Mouse (Mus musculus) granulocyte monocyte progenitor cell, adult 5-6 weeks (primary cell): ENCODE data around the gene Ptpn23. TPM values are rescaled to one million over a fixed set of nuclear protein-coding genes. Genes with fewer than 3 reads are reported as not detected.
"Not testable (repeated sequence)": the region's sequence is repeated elsewhere in the genome, so short reads cannot be mapped to it uniquely, and the experiment has no call there.

Experiments
- ATAC-seq: replicated peaks from 2 replicates; pipeline ENCODE4 v1.8.0; 2016; ENCODE audit warnings: mild to moderate bottlenecking, moderate TSS enrichment, inconsistent platforms; ENCODE audit not compliant: poor library complexity, severe bottlenecking
- total RNA-seq, 2 experiments: library from RNA; stranded (forward) in 1 of 2; stranded (reverse) in 1 of 2; fragments of 200-712, 200-1000 nt in 1 of 2; fragments of >200 nt in 1 of 2; fragmentation: Nextera tagmentation in 1 of 2; gene quantifications; 2 replicates each; pipeline ENCODE4 v1.2.3; 2014 to 2017

Ptpn23 gene
- total RNA-seq (2014; fragmentation: Nextera tagmentation) (12.7 and 17.7 TPM in 2 replicates), total RNA-seq (2017) (3.0 and 3.2 TPM in 2 replicates)

GRCm38 (mm10) chr9:110408099-110408773 lies at the start of gene Ptpn23:
Gene Ptpn23 (minus strand): TSS chr9:110408213.
- ATAC-seq, result peak; percentile 90

- peak; percentile 78 for ATAC-seq
These were observed 44.5 kb upstream of the Ptpn23 start for GRCm38 (mm10) chr9:110452523-110452922.

- peak; percentile 95 for ATAC-seq
These were observed 41.0 kb upstream of the Ptpn23 start for GRCm38 (mm10) chr9:110448857-110449617.

GRCm38 (mm10) chr9:110448356-110448755 lies 40.3 kb upstream of the Ptpn23 start:
- ATAC-seq, result no peak

- peak; percentile 94 for ATAC-seq
These were observed 32.5 kb upstream of the Ptpn23 start for GRCm38 (mm10) chr9:110440559-110440958.

GRCm38 (mm10) chr9:110440049-110440448 lies 32.0 kb upstream of the Ptpn23 start:
- peak; percentile 55 for ATAC-seq

- no peak for ATAC-seq
These were observed 28.0 kb upstream of the Ptpn23 start for GRCm38 (mm10) chr9:110436041-110436440.

- ATAC-seq, result no peak
These were observed 25.0 kb upstream of the Ptpn23 start for GRCm38 (mm10) chr9:110433045-110433444.

GRCm38 (mm10) chr9:110431241-110431640 lies 23.2 kb upstream of the Ptpn23 start:
- no peak for ATAC-seq

- ATAC-seq, result peak; percentile 66
These were observed 11.6 kb upstream of the Ptpn23 start, which contains the start of gene Ngp for GRCm38 (mm10) chr9:110419511-110420112. Gene Ngp (plus strand): TSS chr9:110419747.

GRCm38 (mm10) chr9:110413785-110414184 lies 5.8 kb upstream of the Ptpn23 start:
- ATAC-seq, result no peak

GRCm38 (mm10) chr9:110412926-110413325 lies 4.9 kb upstream of the Ptpn23 start:
- no peak for ATAC-seq

GRCm38 (mm10) chr9:110410908-110411887 lies 3.2 kb upstream of the Ptpn23 start:
- peak; percentile 61 for ATAC-seq

- ATAC-seq, result peak; percentile 11
These were observed 508 bp downstream of the Ptpn23 start for GRCm38 (mm10) chr9:110407311-110408098.

- not testable (repeated sequence) for ATAC-seq
These were observed 4.8 kb downstream of the Ptpn23 start for GRCm38 (mm10) chr9:110403240-110403639.

- ATAC-seq, result no peak
These were observed 5.3 kb downstream of the Ptpn23 start for GRCm38 (mm10) chr9:110402731-110403130.

GRCm38 (mm10) chr9:110400650-110401049 lies 7.4 kb downstream of the Ptpn23 start:
- no peak for ATAC-seq

- ATAC-seq, result no peak
These were observed 14.7 kb downstream of the Ptpn23 start for GRCm38 (mm10) chr9:110393295-110393694.

- no peak for ATAC-seq
These were observed 17.2 kb downstream of the Ptpn23 start for GRCm38 (mm10) chr9:110390843-110391242.
